In genomic region chr10:80403044-80403692, GRCm38 (mm10) we compare ENCODE assay signal across 9 mouse cellular contexts. TPM values are rescaled to one million over a fixed set of nuclear protein-coding genes. Genes with fewer than 3 reads are reported as not detected.
A peak's percentile ranks its signal among the peaks of the same experiment; 100 is the strongest.
DNase-seq lines count a peak whose midpoint lies in the region; ATAC-seq and TF ChIP-seq lines count a peak whose summit lies in the region.
"Had no signal": no experiment of that assay in that cellular context is flagged by ENCODE, and none has a peak within 500 bp of the region (broad histone marks: within the 10 kb centered on the region; RNA-seq: fewer than 3 reads in every experiment).

No protein-coding gene starts in this region.

- H3K36me3 ChIP-seq in embryonic facial prominence, embryonic 10.5 days (replicated peaks), result peaks cover 47% of the 10 kb centered on the region

- no peaks in the 10 kb centered on the region for H3K27me3 ChIP-seq in embryonic facial prominence, embryonic 10.5 days (replicated peaks; ENCODE audit: low read depth, poor library complexity, severe bottlenecking)
- H3K27me3 ChIP-seq: embryonic facial prominence, embryonic 15.5 days had no signal

- 95% methylated on average over 4 of the region's 4 CpGs for WGBS in embryonic facial prominence, embryonic 10.5 days

- no peak overlapping the region for H3K27ac ChIP-seq in left cerebral cortex, adult 2 months
- no peak overlapping the region for H3K27ac ChIP-seq in embryonic facial prominence, embryonic 10.5 days (replicated peaks)
- H3K27ac ChIP-seq: embryonic facial prominence, embryonic 15.5 days had no signal

- no peak overlapping the region for H3K4me3 ChIP-seq in left cerebral cortex, adult 2 months
- no peak overlapping the region for H3K4me3 ChIP-seq in embryonic facial prominence, embryonic 10.5 days
- H3K4me3 ChIP-seq: embryonic facial prominence, embryonic 15.5 days had no signal

- intact Hi-C loops in left cerebral cortex, adult 2 months (cut with DNase I), result no loop called here
- intact Hi-C loops in left cerebral cortex, postnatal 4 days (cut with DNase I), result no loop called here

- no peak for ATAC-seq in frontal cortex, adult (ENCODE audit: low TSS enrichment)

- no peak for DNase-seq in left cerebral cortex, adult 2 months (ENCODE audit: extremely low spot score in 1 of 2, low spot score in 2 of 2)
- DNase-seq in left cerebral cortex, postnatal 4 days, result no peak
- peak; percentile 79 for DNase-seq in R1 (ENCODE audit: low read depth, low spot score)
- peak; percentile 54 for DNase-seq in embryonic facial prominence, embryonic 10.5 days (ENCODE audit: low spot score)
- DNase-seq in retina, postnatal 1 day, result peak; percentile 20
- no peak for DNase-seq in layer of hippocampus, postnatal 36 days

- peaks cover 50% of the 10 kb centered on the region for H3K4me1 ChIP-seq in embryonic facial prominence, embryonic 10.5 days

- no peaks in the 10 kb centered on the region; the same call in 1 of the 2 replicates for H3K9me3 ChIP-seq in embryonic facial prominence, embryonic 10.5 days

- TF ChIP-seq CTCF in left cerebral cortex, adult 2 months (IDR thresholded peaks at IDR 0.05), result peak; percentile 66

RNA-seq across cellular contexts. Expression of gene Uqcr11, which starts 3.5 kb away (rescaled TPM):
- 100 to 1,000 TPM; 373 to 394 TPM for total RNA-seq in left cerebral cortex, adult 2 months (2021)
- total RNA-seq in left cerebral cortex, postnatal 4 days (2021), result 100 to 1,000 TPM; 282 to 286 TPM
- polyA plus RNA-seq in embryonic facial prominence, embryonic 10.5 days (2016; fragmentation: Nextera tagmentation; extraction: Ambion mirVana), result 615 and 629 TPM in 2 replicates
- 100 to 1,000 TPM; 443 to 467 TPM for total RNA-seq in layer of hippocampus, postnatal 36 days (2021)

RNA-seq across cellular contexts. Expression of gene Mbd3, which starts 3.8 kb away (rescaled TPM):
- 100 to 1,000 TPM; 139 to 150 TPM for total RNA-seq in left cerebral cortex, adult 2 months (2021)
- total RNA-seq in left cerebral cortex, postnatal 4 days (2021), result 100 to 1,000 TPM; 138 to 147 TPM
- polyA plus RNA-seq in embryonic facial prominence, embryonic 10.5 days (2016; fragmentation: Nextera tagmentation; extraction: Ambion mirVana), result 371 and 377 TPM in 2 replicates
- 100 to 1,000 TPM; 148 to 156 TPM for total RNA-seq in layer of hippocampus, postnatal 36 days (2021)

RNA-seq across cellular contexts. Expression of gene Mex3d, which starts 15.7 kb away (rescaled TPM):
- 10 to 100 TPM; 19.2 to 20.6 TPM for total RNA-seq in left cerebral cortex, adult 2 months (2021)
- total RNA-seq in left cerebral cortex, postnatal 4 days (2021), result 10 to 100 TPM; 75.5 to 80.1 TPM
- 6.4 and 7.1 TPM in 2 replicates for polyA plus RNA-seq in embryonic facial prominence, embryonic 10.5 days (2016; fragmentation: Nextera tagmentation; extraction: Ambion mirVana)
- 10 to 100 TPM; 18.2 to 18.4 TPM for total RNA-seq in layer of hippocampus, postnatal 36 days (2021)

RNA-seq across cellular contexts. Expression of gene Tcf3, which starts 30.3 kb away (rescaled TPM):
- total RNA-seq in left cerebral cortex, adult 2 months (2021), result 10 to 100 TPM; 28.9 to 30.1 TPM
- total RNA-seq in left cerebral cortex, postnatal 4 days (2021), result 10 to 100 TPM; 51.9 to 53.7 TPM
- polyA plus RNA-seq in embryonic facial prominence, embryonic 10.5 days (2016; fragmentation: Nextera tagmentation; extraction: Ambion mirVana), result 225 and 235 TPM in 2 replicates
- 10 to 100 TPM; 30.5 to 30.6 TPM for total RNA-seq in layer of hippocampus, postnatal 36 days (2021)

RNA-seq across cellular contexts. Expression of gene Plk5, which starts 46.9 kb away (rescaled TPM):
- total RNA-seq in left cerebral cortex, adult 2 months (2021), result 10 to 100 TPM; 27.3 to 37.9 TPM
- total RNA-seq in left cerebral cortex, postnatal 4 days (2021), result 1 to 10 TPM; 4.2 to 6.1 TPM
- polyA plus RNA-seq in embryonic facial prominence, embryonic 10.5 days (2016; fragmentation: Nextera tagmentation; extraction: Ambion mirVana), result 0.37 and 0.43 TPM in 2 replicates
- total RNA-seq in layer of hippocampus, postnatal 36 days (2021), result 10 to 100 TPM; 23.2 to 23.4 TPM
- total RNA-seq: neutrophil, adult 5-6 weeks had no signal

Comparison
In these comparisons a context has a peak if more than half of its experiments do, and no peak if none do; other contexts are left out.
1. DNase-seq: peak in R1 (single experiment), embryonic facial prominence, embryonic 10.5 days (single experiment) and retina, postnatal 1 day (single experiment); none in left cerebral cortex, adult 2 months (0 of 2), left cerebral cortex, postnatal 4 days (single experiment) and layer of hippocampus, postnatal 36 days (0 of 2).